In the genomic region with DNA sequence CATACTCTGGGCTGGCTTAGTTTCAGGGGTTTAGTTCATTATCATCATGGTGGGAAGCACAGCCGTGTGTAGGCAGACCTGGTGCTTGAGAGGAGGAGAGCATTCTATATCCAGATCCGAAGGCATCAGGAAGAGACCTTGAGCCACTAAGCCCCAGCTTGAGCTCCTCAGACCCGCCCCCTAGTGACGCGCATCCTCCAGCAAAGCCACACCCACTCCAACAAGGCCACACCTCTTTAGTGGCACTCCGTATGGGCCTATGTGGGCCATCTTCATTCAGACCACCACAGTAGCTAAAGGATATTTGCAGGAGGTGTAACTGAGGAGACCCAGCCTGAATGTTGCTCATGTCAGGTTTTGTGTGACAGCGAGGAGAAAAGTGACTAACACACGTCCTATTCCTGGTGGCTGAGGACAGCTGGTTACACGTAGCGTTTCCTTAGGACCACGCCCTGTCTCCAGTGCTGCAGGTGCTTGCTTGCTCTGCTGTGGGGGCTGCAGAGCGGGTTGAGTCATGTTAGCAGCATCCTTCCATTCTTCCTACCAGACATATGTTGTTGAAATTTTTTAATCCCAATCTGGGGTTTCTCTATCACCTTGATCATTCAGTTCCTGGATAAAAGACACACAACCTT, we compare ENCODE assay signal across 7 mouse cellular contexts. TPM values are rescaled to one million over a fixed set of nuclear protein-coding genes. Genes with fewer than 3 reads are reported as not detected.
DNase-seq lines count a peak whose midpoint lies in the region; ATAC-seq lines count a peak whose summit lies in the region.

No protein-coding gene starts in this region.

- H3K27ac ChIP-seq in midbrain, embryonic 12.5 days (replicated peaks) = no peak overlapping the region
- H3K27ac ChIP-seq in midbrain, embryonic 13.5 days = no peak overlapping the region
- H3K27ac ChIP-seq in forebrain, embryonic 15.5 days (replicated peaks) = no peak overlapping the region
- H3K27ac ChIP-seq in lung, embryonic 16.5 days (ENCODE audit: low read length) = no peak overlapping the region

- H3K36me3 ChIP-seq in midbrain, embryonic 12.5 days = no peaks in the 10 kb centered on the region
- no peaks in the 10 kb centered on the region for H3K36me3 ChIP-seq in midbrain, embryonic 13.5 days
- no peaks in the 10 kb centered on the region for H3K36me3 ChIP-seq in forebrain, embryonic 15.5 days
- H3K36me3 ChIP-seq in lung, embryonic 16.5 days (ENCODE audit: control insufficient read depth, insufficient read depth, low read length) = no peaks in the 10 kb centered on the region

- peak; percentile 58; the same call in 1 of the 2 replicates for ATAC-seq in midbrain, embryonic 12.5 days (ENCODE audit: low FRiP score, low read depth)
- no peak for ATAC-seq in midbrain, embryonic 13.5 days
- ATAC-seq in forebrain, embryonic 15.5 days (replicated peaks) = 0 out of 2 replicates have a peak, but pooled peaks have one; percentile 25
- peak; percentile 78 for ATAC-seq in lung, embryonic 16.5 days (ENCODE audit: low read depth)

- H3K4me3 ChIP-seq in midbrain, embryonic 12.5 days = no peak overlapping the region
- no peak overlapping the region for H3K4me3 ChIP-seq in midbrain, embryonic 13.5 days (replicated peaks)
- no peak overlapping the region for H3K4me3 ChIP-seq in forebrain, embryonic 15.5 days
- H3K4me3 ChIP-seq in lung, embryonic 16.5 days (ENCODE audit: low read length) = peak overlapping the region; percentile 14; the same call in 1 of the 2 replicates

- H3K27me3 ChIP-seq in midbrain, embryonic 12.5 days = no peaks in the 10 kb centered on the region; the same call in 1 of the 2 replicates
- H3K27me3 ChIP-seq in midbrain, embryonic 13.5 days = no peaks in the 10 kb centered on the region
- no peaks in the 10 kb centered on the region for H3K27me3 ChIP-seq in forebrain, embryonic 15.5 days
- no peaks in the 10 kb centered on the region for H3K27me3 ChIP-seq in lung, embryonic 16.5 days (ENCODE audit: control insufficient read depth, insufficient read depth, low read depth, low read length)

- peaks cover 4% of the 10 kb centered on the region for H3K4me1 ChIP-seq in midbrain, embryonic 12.5 days
- peaks cover 10% of the 10 kb centered on the region for H3K4me1 ChIP-seq in midbrain, embryonic 13.5 days (replicated peaks)
- peaks cover under 1% of the 10 kb centered on the region; the same call in 1 of the 2 replicates for H3K4me1 ChIP-seq in forebrain, embryonic 15.5 days
- H3K4me1 ChIP-seq in lung, embryonic 16.5 days (replicated peaks; ENCODE audit: control insufficient read depth, insufficient read depth, low read length) = 0 out of 2 replicates have a peak, but pooled peaks cover 3% of the 10 kb centered on the region

- no peaks in the 10 kb centered on the region for H3K9me3 ChIP-seq in midbrain, embryonic 12.5 days
- no peaks in the 10 kb centered on the region for H3K9me3 ChIP-seq in midbrain, embryonic 13.5 days
- no peaks in the 10 kb centered on the region for H3K9me3 ChIP-seq in forebrain, embryonic 15.5 days
- H3K9me3 ChIP-seq in lung, embryonic 16.5 days (ENCODE audit: control insufficient read depth, low read length) = no peaks in the 10 kb centered on the region

- H3K9ac ChIP-seq in midbrain, embryonic 12.5 days (replicated peaks) = no peak overlapping the region
- no peak overlapping the region for H3K9ac ChIP-seq in midbrain, embryonic 13.5 days (replicated peaks)
- no peak overlapping the region for H3K9ac ChIP-seq in forebrain, embryonic 15.5 days (replicated peaks)
- H3K9ac ChIP-seq in lung, embryonic 16.5 days (ENCODE audit: low read length) = no peak overlapping the region

- 0 out of 2 replicates have a peak overlapping the region, but pooled peaks have one; percentile 17 for H3K4me2 ChIP-seq in midbrain, embryonic 12.5 days (replicated peaks)
- no peak overlapping the region for H3K4me2 ChIP-seq in midbrain, embryonic 13.5 days (replicated peaks)
- no peak overlapping the region for H3K4me2 ChIP-seq in forebrain, embryonic 15.5 days (replicated peaks)
- H3K4me2 ChIP-seq in lung, embryonic 16.5 days (ENCODE audit: low read depth, low read length) = peak overlapping the region; percentile 30; the same call in 1 of the 2 replicates

- DNase-seq in adrenal gland, postnatal 14 days = peak; percentile 81
- DNase-seq in testis, postnatal 14 days (ENCODE audit: low spot score) = peak; percentile 59
- no peak for DNase-seq in frontal cortex, adult 2 months (ENCODE audit: extremely low spot score in 1 of 2, low spot score in 1 of 2)

- 52% methylated on average over 12 of the region's 12 CpGs for WGBS in midbrain, embryonic 12.5 days
- WGBS in midbrain, embryonic 13.5 days = 49% methylated on average over 12 of the region's 12 CpGs
- WGBS in forebrain, embryonic 15.5 days = 54% methylated on average over 12 of the region's 12 CpGs
- WGBS in lung, embryonic 16.5 days = 36% methylated on average over 12 of the region's 12 CpGs

RNA-seq across cellular contexts. Expression of a gene that starts 6.6 kb away (rescaled TPM):
- polyA plus RNA-seq in midbrain, embryonic 12.5 days (2016; fragmentation: Nextera tagmentation; extraction: Ambion mirVana) = 0.26 TPM in 1 of 2 replicates, not detected in the other
- polyA plus RNA-seq in midbrain, embryonic 13.5 days (2015; fragmentation: Nextera tagmentation; extraction: Ambion mirVana) = 0.31 TPM in 1 of 2 replicates, not detected in the other
- 6.8 and 27.0 TPM in 2 replicates for total RNA-seq in adrenal gland, postnatal 14 days (2021)
- polyA plus RNA-seq in forebrain, embryonic 15.5 days (2015; fragmentation: Nextera tagmentation; extraction: Ambion mirVana) = 0.13 TPM in 1 of 2 replicates, not detected in the other
- polyA plus RNA-seq in lung, embryonic 16.5 days (2015; fragmentation: Nextera tagmentation; extraction: Ambion mirVana) = 1.8 and 2.3 TPM in 2 replicates
- 0.11 and 0.16 TPM in 2 replicates for polyA plus RNA-seq in frontal cortex, adult 2 months (2012; rRNA removed)

Comparison
In these comparisons a context has a peak if more than half of its experiments do, and no peak if none do; other contexts are left out.
1. H3K4me2 ChIP-seq: peak in midbrain, embryonic 12.5 days (single experiment) and lung, embryonic 16.5 days (single experiment); none in midbrain, embryonic 13.5 days (single experiment) and forebrain, embryonic 15.5 days (single experiment).
2. DNase-seq: peak in adrenal gland, postnatal 14 days (single experiment) and testis, postnatal 14 days (single experiment); none in frontal cortex, adult 2 months (0 of 2).